24 mouse cellular contexts compared by ENCODE assay signal in genomic region chr14:34297634-34298033, GRCm38 (mm10). TPM values are rescaled to one million over a fixed set of nuclear protein-coding genes. Genes with fewer than 3 reads are reported as not detected.
DNase-seq lines count a peak whose midpoint lies in the region; ATAC-seq lines count a peak whose summit lies in the region.
"Had no signal": no experiment of that assay in that cellular context is flagged by ENCODE, and none has a peak within 500 bp of the region (broad histone marks: within the 10 kb centered on the region; RNA-seq: fewer than 3 reads in every experiment).

No protein-coding gene starts in this region.

- H3K4me2 ChIP-seq in heart, embryonic 11.5 days: no peak overlapping the region
- no peak overlapping the region for H3K4me2 ChIP-seq in liver, embryonic 13.5 days
- no peak overlapping the region for H3K4me2 ChIP-seq in liver, embryonic 11.5 days
- H3K4me2 ChIP-seq: embryonic facial prominence, embryonic 15.5 days; hindbrain, embryonic 14.5 days; lung, embryonic 15.5 days; midbrain, embryonic 11.5 days; neural tube, embryonic 15.5 days had no signal

- DNase-seq in heart, embryonic 10.5 days (ENCODE audit: low spot score): no peak
- no peak for DNase-seq in liver, embryonic 13.5 days
- DNase-seq in liver, embryonic 11.5 days (ENCODE audit: low spot score): no peak
- peak; percentile 91 for DNase-seq in R1 (ENCODE audit: low read depth, low spot score)
- no peak for DNase-seq in cerebellum, postnatal 10 days
- DNase-seq: cerebellum, adult 8-10 months; thymus, postnatal 25 days had no signal

- no peaks in the 10 kb centered on the region for H3K9me3 ChIP-seq in heart, embryonic 10.5 days
- H3K9me3 ChIP-seq in heart, embryonic 11.5 days (replicated peaks; ENCODE audit: control insufficient read depth, low read length): no peaks in the 10 kb centered on the region
- no peaks in the 10 kb centered on the region for H3K9me3 ChIP-seq in liver, embryonic 13.5 days (replicated peaks)
- no peaks in the 10 kb centered on the region for H3K9me3 ChIP-seq in liver, embryonic 11.5 days (ENCODE audit: control insufficient read depth, low read length)
- H3K9me3 ChIP-seq: embryonic facial prominence, embryonic 15.5 days; limb, embryonic 10.5 days; lung, embryonic 15.5 days; neural tube, embryonic 15.5 days had no signal

- H3K9ac ChIP-seq in heart, embryonic 11.5 days (ENCODE audit: low read depth, low read length): no peak overlapping the region
- H3K9ac ChIP-seq in liver, embryonic 13.5 days: no peak overlapping the region
- H3K9ac ChIP-seq in liver, embryonic 11.5 days (ENCODE audit: low read depth, low read length): no peak overlapping the region
- H3K9ac ChIP-seq: embryonic facial prominence, embryonic 15.5 days; hindbrain, embryonic 14.5 days; lung, embryonic 15.5 days; neural tube, embryonic 15.5 days had no signal

- peaks cover 4% of the 10 kb centered on the region; the same call in 1 of the 2 replicates for H3K36me3 ChIP-seq in heart, embryonic 10.5 days
- no peaks in the 10 kb centered on the region for H3K36me3 ChIP-seq in heart, embryonic 11.5 days (ENCODE audit: control insufficient read depth, insufficient read depth, low read length)
- no peaks in the 10 kb centered on the region for H3K36me3 ChIP-seq in liver, embryonic 13.5 days
- 0 out of 2 replicates have a peak, but pooled peaks cover 2% of the 10 kb centered on the region for H3K36me3 ChIP-seq in liver, embryonic 11.5 days (ENCODE audit: control insufficient read depth, insufficient read depth, low read length)
- no peaks in the 10 kb centered on the region for H3K36me3 ChIP-seq in macrophage (ENCODE audit: inconsistent target)
- H3K36me3 ChIP-seq: limb, embryonic 10.5 days; lung, embryonic 15.5 days; neural tube, embryonic 15.5 days had no signal

- no peaks in the 10 kb centered on the region for H3K27me3 ChIP-seq in heart, embryonic 10.5 days (ENCODE audit: insufficient read depth, poor library complexity, severe bottlenecking)
- H3K27me3 ChIP-seq in heart, embryonic 11.5 days (ENCODE audit: control insufficient read depth, insufficient read depth, low read length): no peaks in the 10 kb centered on the region
- H3K27me3 ChIP-seq in liver, embryonic 13.5 days: no peaks in the 10 kb centered on the region
- H3K27me3 ChIP-seq in liver, embryonic 11.5 days (replicated peaks; ENCODE audit: control insufficient read depth, insufficient read depth, low read length): no peaks in the 10 kb centered on the region
- H3K27me3 ChIP-seq: embryonic facial prominence, embryonic 15.5 days; lung, embryonic 15.5 days; neural tube, embryonic 15.5 days had no signal

- H3K79me2 ChIP-seq in macrophage (ENCODE audit: inconsistent target): no peaks in the 10 kb centered on the region; the same call in 1 of the 2 replicates

- WGBS in heart, embryonic 10.5 days: 23% methylated on average over 2 of the region's 2 CpGs
- 39% methylated on average over 2 of the region's 2 CpGs for WGBS in heart, embryonic 11.5 days (ENCODE audit: insufficient replicate concordance)
- 69% methylated on average over 2 of the region's 2 CpGs for WGBS in liver, embryonic 13.5 days (ENCODE audit: insufficient replicate concordance)
- WGBS in liver, embryonic 11.5 days: 57% methylated on average over 2 of the region's 2 CpGs
- 95% methylated on average over 2 of the region's 2 CpGs for WGBS in macrophage (ENCODE audit: missing documents)

- H3K4me1 ChIP-seq in heart, embryonic 10.5 days: peaks cover 10% of the 10 kb centered on the region
- H3K4me1 ChIP-seq in heart, embryonic 11.5 days (ENCODE audit: control insufficient read depth, insufficient read depth, low read length): peaks cover 3% of the 10 kb centered on the region; the same call in 1 of the 2 replicates
- peaks cover 19% of the 10 kb centered on the region for H3K4me1 ChIP-seq in liver, embryonic 13.5 days (replicated peaks)
- no peaks in the 10 kb centered on the region; the same call in 1 of the 2 replicates for H3K4me1 ChIP-seq in liver, embryonic 11.5 days (replicated peaks; ENCODE audit: control insufficient read depth, insufficient read depth, low read length)
- H3K4me1 ChIP-seq: embryonic facial prominence, embryonic 15.5 days; limb, embryonic 10.5 days; neural tube, embryonic 15.5 days had no signal

- H3K4me3 ChIP-seq in heart, embryonic 10.5 days: no peak overlapping the region
- no peak overlapping the region for H3K4me3 ChIP-seq in heart, embryonic 11.5 days (ENCODE audit: low read depth, low read length)
- H3K4me3 ChIP-seq in liver, embryonic 13.5 days (replicated peaks): no peak overlapping the region
- H3K4me3 ChIP-seq in liver, embryonic 11.5 days (ENCODE audit: low read depth, low read length): no peak overlapping the region
- H3K4me3 ChIP-seq in macrophage (ENCODE audit: inconsistent target): no peak overlapping the region
- H3K4me3 ChIP-seq: embryonic facial prominence, embryonic 15.5 days; limb, embryonic 10.5 days; lung, embryonic 15.5 days; neural tube, embryonic 15.5 days had no signal

- H3K27ac ChIP-seq in heart, embryonic 10.5 days: 0 out of 2 replicates have a peak overlapping the region, but pooled peaks have one; percentile 29
- H3K27ac ChIP-seq in heart, embryonic 11.5 days (ENCODE audit: low read depth, low read length): no peak overlapping the region
- peak overlapping the region; percentile 39; the same call in 1 of the 2 replicates for H3K27ac ChIP-seq in liver, embryonic 13.5 days
- no peak overlapping the region for H3K27ac ChIP-seq in liver, embryonic 11.5 days (ENCODE audit: low read depth, low read length)
- H3K27ac ChIP-seq in macrophage: peak overlapping the region; percentile 84
- H3K27ac ChIP-seq: embryonic facial prominence, embryonic 15.5 days; hindbrain, embryonic 14.5 days; limb, embryonic 10.5 days; lung, embryonic 15.5 days; neural tube, embryonic 15.5 days; stomach, postnatal 0 days had no signal

- no peak for ATAC-seq in heart, embryonic 11.5 days (replicated peaks; ENCODE audit: insufficient number of reproducible peaks, low FRiP score, low TSS enrichment)
- no peak for ATAC-seq in liver, embryonic 13.5 days (ENCODE audit: low read depth)
- no peak for ATAC-seq in liver, embryonic 11.5 days (replicated peaks; ENCODE audit: low FRiP score)

RNA-seq across cellular contexts. Expression of gene Shld2, which starts 12.7 kb away (rescaled TPM):
- polyA plus RNA-seq in heart, embryonic 10.5 days (2016; fragmentation: Nextera tagmentation; extraction: Ambion mirVana): 9.0 TPM in 2 replicates
- polyA plus RNA-seq in heart, embryonic 11.5 days (2014; fragmentation: Nextera tagmentation; extraction: Ambion mirVana): 6.2 and 6.9 TPM in 2 replicates
- 7.2 and 8.0 TPM in 2 replicates for polyA plus RNA-seq in liver, embryonic 13.5 days (2015; fragmentation: Nextera tagmentation; extraction: Ambion mirVana)
- polyA plus RNA-seq in liver, embryonic 11.5 days (2014; fragmentation: Nextera tagmentation; extraction: Ambion mirVana): 10.5 and 15.4 TPM in 2 replicates
- 10 to 100 TPM in 19 of 26 experiments, 1 to 10 TPM in 7; 5.0 to 42.9 (median 24.9) TPM for total RNA-seq in macrophage (2018; cell fraction: chromatin; rRNA removed)
- total RNA-seq in macrophage (2018; cell fraction: cytosol; rRNA removed): 10 to 100 TPM in 5 of 26 experiments, 1 to 10 TPM in 21; 2.2 to 11.4 (median 8.8) TPM
- total RNA-seq in macrophage (2018; cell fraction: nucleus; rRNA removed): 10 to 100 TPM in 17 of 26 experiments, 1 to 10 TPM in 9; 4.7 to 28.9 (median 16.4) TPM
- polyA plus RNA-seq in macrophage (2018): 5.9 to 7.5 TPM (median 7.1 TPM) in 3 replicates

RNA-seq across cellular contexts. Expression of gene Glud1, which starts 12.9 kb away (rescaled TPM):
- polyA plus RNA-seq in heart, embryonic 10.5 days (2016; fragmentation: Nextera tagmentation; extraction: Ambion mirVana): 66.6 and 87.3 TPM in 2 replicates
- 64.4 and 67.3 TPM in 2 replicates for polyA plus RNA-seq in heart, embryonic 11.5 days (2014; fragmentation: Nextera tagmentation; extraction: Ambion mirVana)
- polyA plus RNA-seq in liver, embryonic 13.5 days (2015; fragmentation: Nextera tagmentation; extraction: Ambion mirVana): 127 and 130 TPM in 2 replicates
- polyA plus RNA-seq in liver, embryonic 11.5 days (2014; fragmentation: Nextera tagmentation; extraction: Ambion mirVana): 182 and 192 TPM in 2 replicates
- total RNA-seq in macrophage (2018; cell fraction: chromatin; rRNA removed): 100 to 1,000 TPM in 20 of 26 experiments, 10 to 100 TPM in 6; 64.0 to 268 (median 138) TPM
- total RNA-seq in macrophage (2018; cell fraction: cytosol; rRNA removed): 100 to 1,000 TPM; 115 to 181 (median 157) TPM
- 100 to 1,000 TPM in 15 of 26 experiments, 10 to 100 TPM in 11; 70.0 to 169 (median 107) TPM for total RNA-seq in macrophage (2018; cell fraction: nucleus; rRNA removed)
- 110 to 176 TPM (median 161 TPM) in 3 replicates for polyA plus RNA-seq in macrophage (2018)

RNA-seq across cellular contexts. Expression of gene Fam25c, which starts 57.6 kb away (rescaled TPM):
- polyA plus RNA-seq in heart, embryonic 10.5 days (2016; fragmentation: Nextera tagmentation; extraction: Ambion mirVana): not detected in 2 replicates
- not detected in 2 replicates for polyA plus RNA-seq in heart, embryonic 11.5 days (2014; fragmentation: Nextera tagmentation; extraction: Ambion mirVana)
- polyA plus RNA-seq in liver, embryonic 13.5 days (2015; fragmentation: Nextera tagmentation; extraction: Ambion mirVana): not detected in 2 replicates
- 0.66 TPM in 1 of 2 replicates, not detected in the other for polyA plus RNA-seq in liver, embryonic 11.5 days (2014; fragmentation: Nextera tagmentation; extraction: Ambion mirVana)
- total RNA-seq in macrophage (2018; cell fraction: chromatin; rRNA removed): not detected
- total RNA-seq in macrophage (2018; cell fraction: cytosol; rRNA removed): not detected
- total RNA-seq in macrophage (2018; cell fraction: nucleus; rRNA removed): not detected
- polyA plus RNA-seq in macrophage (2018): not detected in 3 replicates
- total RNA-seq: adrenal gland, adult 2 months; heart, adult 18-20 months had no signal
- polyA plus RNA-seq: adrenal gland, adult 2 months; brain, embryonic 14.5 days; forebrain, embryonic 11.5 days; frontal cortex, adult 2 months; heart, postnatal 0 days; hindbrain, embryonic 14.5 days; large intestine, adult 2 months; limb, embryonic 10.5 days; lung, embryonic 15.5 days; midbrain, embryonic 11.5 days; neural tube, embryonic 15.5 days; spleen, adult 2 months had no signal

Comparison
In these comparisons a context has a peak if more than half of its experiments do, and no peak if none do; other contexts are left out.
1. H3K27ac ChIP-seq: peak in heart, embryonic 10.5 days (single experiment), liver, embryonic 13.5 days (single experiment) and macrophage (single experiment); none in heart, embryonic 11.5 days (single experiment) and liver, embryonic 11.5 days (single experiment).